Mouse (Mus musculus) embryonic facial prominence, embryonic 14.5 days (tissue): ENCODE results near the gene Wrap53. TPM values are rescaled to one million over a fixed set of nuclear protein-coding genes. Genes with fewer than 3 reads are reported as not detected.
"Not testable (repeated sequence)": the region's sequence is repeated elsewhere in the genome, so short reads cannot be mapped to it uniquely, and the experiment has no call there.

Experiments
- ATAC-seq: fragments of 200-750 bp; cut with Nextera tagmentation; 2 replicates; pipeline ENCODE4 v1.8.0; 2017; ENCODE audit warnings: low read depth, moderate number of reproducible peaks, moderate TSS enrichment
- DNase-seq: peaks from one replicate; pipeline ENCODE4 v3.0.0-alpha.2; 2015; ENCODE audit warnings: low spot score
- H3K27ac ChIP-seq: fragments of 300-500 bp; sonication (generic); replicated peaks from 2 replicates; pipeline ENCODE4 v1.5.1; 2014; ENCODE audit warnings: low read depth, mild to moderate bottlenecking, low read length, moderate library complexity
- H3K27me3 ChIP-seq: fragments of 300-500 bp; sonication (generic); replicated peaks from 2 replicates; pipeline ENCODE4 v1.6.1; 2014; ENCODE audit warnings: low read length; ENCODE audit not compliant: control insufficient read depth, insufficient read depth
- H3K36me3 ChIP-seq: fragments of 300-500 bp; sonication (generic); 2 replicates; pipeline ENCODE4 v1.6.1; 2014; ENCODE audit warnings: low read length, mixed read lengths; ENCODE audit not compliant: control insufficient read depth, insufficient read depth
- H3K4me1 ChIP-seq: fragments of 300-500 bp; sonication (generic); 2 replicates; pipeline ENCODE4 v1.6.1; 2014; ENCODE audit warnings: antibody characterized with exemption, low read length; ENCODE audit not compliant: control insufficient read depth, insufficient read depth
- H3K4me2 ChIP-seq: fragments of 300-500 bp; sonication (generic); 2 replicates; pipeline ENCODE4 v1.6.1; 2014; ENCODE audit warnings: low read depth, mild to moderate bottlenecking, low read length, moderate library complexity, mixed read lengths
- H3K4me3 ChIP-seq: fragments of 300-500 bp; sonication (generic); 2 replicates; pipeline ENCODE4 v1.5.1; 2014; ENCODE audit warnings: low read depth, mild to moderate bottlenecking, low read length
- H3K9ac ChIP-seq: fragments of 300-500 bp; sonication (generic); 2 replicates; pipeline ENCODE4 v1.6.1; 2014; ENCODE audit warnings: low read depth, mild to moderate bottlenecking, low read length, moderate library complexity, mixed read lengths
- H3K9me3 ChIP-seq: fragments of 300-500 bp; sonication (generic); 2 replicates; pipeline ENCODE4 v1.6.1; 2016; ENCODE audit warnings: low read length; ENCODE audit not compliant: control insufficient read depth
- WGBS: fragments of 180-500 bp; shearing (Covaris S2); extraction: QIAGEN DNeasy Blood & Tissue Kit; methylation state at CpG from one replicate; pipeline ENCODE4 v1.1.7; 2014; 5-methylcytosine and 5-hydroxymethylcytosine counted together
- polyA plus RNA-seq: library from polyadenylated mRNA; unstranded; fragments of >200 nt; fragmentation: Nextera tagmentation; extraction: Ambion mirVana; gene quantifications from 2 replicates; pipeline ENCODE4 v1.2.1, GENCODE M21; 2014

Wrap53 gene
- polyA plus RNA-seq, result 18.4 and 19.8 TPM in 2 replicates

GRCm38 (mm10) chr11:69580091-69580514 is at the start of gene Wrap53, which contains the start of gene Trp53:
Wrap53 (minus strand) TSS chr11:69580255.
Trp53 (plus strand) TSS chr11:69580359.
- peak; percentile 98 for DNase-seq
- Histone ChIP-seq H3K9me3 (no peaks in the 10 kb centered on the region), H3K27ac (peak within 1 kb of the TSS; percentile 97), H3K4me3 (peak within 1 kb of the TSS; percentile 73), H3K4me1 (peaks cover 22% of the 10 kb centered on the region), H3K36me3 (peaks cover 16% of the 10 kb centered on the region; the same call in 1 of the 2 replicates), H3K9ac (peak within 1 kb of the TSS; percentile 86), H3K27me3 (no peaks in the 10 kb centered on the region), H3K4me2 (peak within 1 kb of the TSS; percentile 69)
- peak; percentile 66 for ATAC-seq
- under 1% methylated on average over 13 of the region's 13 CpGs for WGBS

DNA sequence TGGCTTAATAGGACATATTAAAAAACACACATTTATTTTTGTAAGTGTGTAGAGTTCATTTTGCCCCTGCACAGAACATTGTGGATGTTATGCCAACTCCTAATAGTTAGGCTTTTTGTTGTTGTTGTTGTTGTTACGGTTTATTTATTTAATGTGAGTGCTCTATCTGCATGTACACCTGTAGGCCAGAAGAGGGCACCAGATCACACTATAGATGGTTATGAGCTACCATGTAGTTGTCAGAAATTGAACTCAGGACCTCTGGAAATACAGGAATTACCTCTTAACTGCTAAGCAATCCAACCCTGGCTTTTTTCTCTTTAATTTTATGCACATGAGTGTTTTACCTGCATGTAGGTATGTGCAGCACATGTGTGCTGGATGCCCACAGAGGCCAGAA is 49.7 kb upstream of the Wrap53 start:
- Histone ChIP-seq H3K9me3 (no peaks in the 10 kb centered on the region), H3K4me3 (no peak overlapping the region), H3K27me3 (no peaks in the 10 kb centered on the region), H3K4me1 (peaks cover 15% of the 10 kb centered on the region), H3K36me3 (no peaks in the 10 kb centered on the region), H3K27ac (no peak overlapping the region), H3K9ac (no peak overlapping the region), H3K4me2 (no peak overlapping the region)
- WGBS, result 63% methylated on average over 1 of the region's 1 CpGs
- DNase-seq (no peak), ATAC-seq (no peak)

DNA sequence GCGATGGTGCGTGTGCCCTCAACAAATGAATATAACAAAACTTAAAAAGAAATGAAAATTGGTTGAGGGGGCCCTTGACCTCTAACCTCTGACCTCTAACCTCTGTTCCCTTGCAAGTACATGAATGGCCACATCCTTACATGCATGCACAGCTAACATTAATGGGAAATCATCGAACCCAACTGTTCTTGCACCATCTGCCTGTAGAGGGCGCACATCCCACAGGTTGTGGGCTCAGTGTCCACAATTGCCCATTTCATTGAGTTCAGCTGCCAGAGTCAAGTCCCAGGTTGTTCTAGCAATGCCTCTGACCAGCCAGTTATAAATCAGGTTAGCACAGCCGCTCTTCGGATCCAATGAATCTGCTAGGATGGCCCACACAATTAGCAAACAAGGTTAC is 48.2 kb upstream of the Wrap53 start:
- 0 out of 2 replicates have a peak, but pooled peaks cover 4% of the 10 kb centered on the region for H3K4me1 ChIP-seq
- H3K27ac ChIP-seq, result no peak overlapping the region
- 32% methylated on average over 6 of the region's 6 CpGs for WGBS
- DNase-seq, result peak; percentile 73
- no peaks in the 10 kb centered on the region; the same call in 1 of the 2 replicates for H3K36me3 ChIP-seq
- no peak for ATAC-seq
- H3K4me2 ChIP-seq, result no peak overlapping the region
- H3K9me3 ChIP-seq, result no peaks in the 10 kb centered on the region
- no peaks in the 10 kb centered on the region for H3K27me3 ChIP-seq
- H3K4me3 ChIP-seq, result no peak overlapping the region
- H3K9ac ChIP-seq, result no peak overlapping the region

- H3K27me3 ChIP-seq, DNase-seq, H3K27ac ChIP-seq, H3K4me1 ChIP-seq, H3K4me2 ChIP-seq, ATAC-seq, H3K36me3 ChIP-seq, H3K4me3 ChIP-seq, H3K9me3 ChIP-seq, H3K9ac ChIP-seq: not testable (repeated sequence)
- WGBS, result 90% methylated on average over 2 of the region's 2 CpGs
These were observed 44.3 kb upstream of the Wrap53 start for GRCm38 (mm10) chr11:69624339-69624738.

GRCm38 (mm10) chr11:69623006-69623405 is 43.0 kb upstream of the Wrap53 start:
- peak overlapping the region; percentile 61; the same call in 1 of the 2 replicates for H3K4me3 ChIP-seq
- H3K4me1 ChIP-seq, result peaks cover 3% of the 10 kb centered on the region; the same call in 1 of the 2 replicates
- H3K36me3 ChIP-seq, result no peaks in the 10 kb centered on the region; the same call in 1 of the 2 replicates
- no peaks in the 10 kb centered on the region for H3K27me3 ChIP-seq
- ATAC-seq (no peak), DNase-seq (no peak)
- no peak overlapping the region for H3K27ac ChIP-seq
- WGBS, result 61% methylated on average over 4 of the region's 4 CpGs
- H3K9ac ChIP-seq, result peak overlapping the region; percentile 80; the same call in 1 of the 2 replicates
- H3K9me3 ChIP-seq, result no peaks in the 10 kb centered on the region
- peak overlapping the region; percentile 88 for H3K4me2 ChIP-seq

DNA sequence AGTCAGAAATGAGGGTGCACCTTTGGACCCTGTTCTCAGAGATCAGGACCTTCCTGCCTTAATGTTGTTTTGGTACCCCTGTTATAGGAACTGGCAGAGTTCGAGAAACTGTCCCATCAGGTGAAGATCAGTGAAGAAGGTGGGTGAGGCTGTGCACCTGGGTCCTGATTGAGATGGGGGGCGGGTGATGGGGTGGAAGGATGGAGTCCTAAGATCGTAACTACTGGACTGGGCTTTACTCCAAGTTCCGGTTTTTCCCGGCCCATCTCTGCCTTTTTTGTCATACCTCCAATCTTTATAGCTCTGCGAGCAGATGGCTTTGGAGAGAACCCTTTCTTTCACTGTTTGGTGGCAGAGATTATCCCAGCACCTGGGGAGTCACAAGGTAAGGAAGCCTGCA is 42.4 kb upstream of the Wrap53 start:
- Histone ChIP-seq H3K27me3 (no peaks in the 10 kb centered on the region), H3K4me2 (peak overlapping the region; percentile 88), H3K9ac (peak overlapping the region; percentile 80), H3K9me3 (no peaks in the 10 kb centered on the region), H3K4me3 (peak overlapping the region; percentile 61), H3K36me3 (no peaks in the 10 kb centered on the region; the same call in 1 of the 2 replicates), H3K27ac (peak overlapping the region; percentile 86), H3K4me1 (peaks cover 3% of the 10 kb centered on the region; the same call in 1 of the 2 replicates)
- DNase-seq (no peak), ATAC-seq (no peak)
- WGBS, result 18% methylated on average over 6 of the region's 6 CpGs

GRCm38 (mm10) chr11:69621571-69622268 is 41.7 kb upstream of the Wrap53 start, which contains the start of gene Sat2:
Sat2 (plus strand) TSS chr11:69622024.
- Histone ChIP-seq H3K4me2 (peak within 1 kb of the TSS; percentile 88), H3K27me3 (no peaks in the 10 kb centered on the region), H3K9me3 (no peaks in the 10 kb centered on the region), H3K36me3 (no peaks in the 10 kb centered on the region; the same call in 1 of the 2 replicates), H3K27ac (peak within 1 kb of the TSS; percentile 86), H3K4me1 (peaks cover 3% of the 10 kb centered on the region; the same call in 1 of the 2 replicates), H3K9ac (peak within 1 kb of the TSS; percentile 80), H3K4me3 (peak within 1 kb of the TSS; percentile 61)
- under 1% methylated on average over 20 of the region's 20 CpGs for WGBS
- peak; percentile 94 for DNase-seq
- ATAC-seq, result peak; percentile 87

DNA sequence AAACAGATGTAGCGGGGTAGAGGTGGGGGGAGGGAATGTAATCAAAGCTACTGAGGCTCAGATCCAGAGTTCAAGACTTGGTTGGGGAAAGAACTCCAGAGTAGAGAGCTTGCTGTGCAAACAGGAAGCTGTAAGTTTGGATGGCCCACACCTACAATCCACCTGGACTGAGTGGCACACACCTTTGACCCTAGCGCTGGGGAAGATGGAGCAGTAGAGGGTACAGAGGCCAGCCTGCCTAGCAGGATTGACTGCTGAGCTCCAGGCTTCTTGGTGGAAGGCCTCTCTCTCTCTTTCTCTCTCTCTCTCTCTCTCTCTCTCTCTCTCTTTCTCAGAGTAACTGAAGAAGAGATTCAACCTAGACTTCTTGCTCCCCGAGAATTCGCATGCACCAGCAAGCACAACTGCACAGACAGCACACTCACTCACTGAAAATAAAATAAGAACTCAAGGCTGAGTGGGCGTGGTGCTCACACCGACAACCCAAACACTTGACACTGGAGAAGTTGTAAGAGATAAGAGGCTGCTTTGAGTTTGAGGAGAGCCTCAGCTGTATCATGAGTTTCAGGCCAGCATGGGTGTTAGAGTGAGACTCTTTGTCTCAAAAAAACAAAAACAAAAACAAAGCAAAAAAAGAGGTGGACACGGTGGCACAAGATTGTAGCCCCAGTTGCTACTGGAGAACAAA is 40.5 kb upstream of the Wrap53 start:
- Histone ChIP-seq H3K27ac (no peak overlapping the region), H3K27me3 (no peaks in the 10 kb centered on the region), H3K9ac (no peak overlapping the region), H3K36me3 (no peaks in the 10 kb centered on the region; the same call in 1 of the 2 replicates), H3K4me1 (peaks cover 3% of the 10 kb centered on the region; the same call in 1 of the 2 replicates), H3K4me2 (no peak overlapping the region), H3K4me3 (no peak overlapping the region), H3K9me3 (no peaks in the 10 kb centered on the region)
- ATAC-seq (no peak), DNase-seq (no peak)
- WGBS, result 85% methylated on average over 7 of the region's 7 CpGs
